Mouse (Mus musculus) E14TG2a.4 (cell line): Measurements from ENCODE around the gene Ism1.

Experiments
- CTCF ChIP-seq: conservative IDR thresholded peaks from 2 replicates; pipeline ENCODE4 v1.5.1; 2014; ENCODE audit warnings: low read length
- NANOG ChIP-seq: IDR thresholded peaks from 2 replicates; pipeline ENCODE4 v1.6.1; 2014; ENCODE audit warnings: borderline replicate concordance, low read length, mixed read lengths
- POU5F1 ChIP-seq: IDR thresholded peaks from 2 replicates; pipeline ENCODE4 v1.6.1; 2014; ENCODE audit warnings: low read length, borderline replicate concordance

- TF ChIP-seq CTCF (no peak), POU5F1 (no peak), NANOG (no peak)
Measured at GRCm38 (mm10) chr2:139693521-139693920, 15.5 kb downstream of the Ism1 start.
